8 mouse cellular contexts compared by ENCODE assay signal in the genomic region with DNA sequence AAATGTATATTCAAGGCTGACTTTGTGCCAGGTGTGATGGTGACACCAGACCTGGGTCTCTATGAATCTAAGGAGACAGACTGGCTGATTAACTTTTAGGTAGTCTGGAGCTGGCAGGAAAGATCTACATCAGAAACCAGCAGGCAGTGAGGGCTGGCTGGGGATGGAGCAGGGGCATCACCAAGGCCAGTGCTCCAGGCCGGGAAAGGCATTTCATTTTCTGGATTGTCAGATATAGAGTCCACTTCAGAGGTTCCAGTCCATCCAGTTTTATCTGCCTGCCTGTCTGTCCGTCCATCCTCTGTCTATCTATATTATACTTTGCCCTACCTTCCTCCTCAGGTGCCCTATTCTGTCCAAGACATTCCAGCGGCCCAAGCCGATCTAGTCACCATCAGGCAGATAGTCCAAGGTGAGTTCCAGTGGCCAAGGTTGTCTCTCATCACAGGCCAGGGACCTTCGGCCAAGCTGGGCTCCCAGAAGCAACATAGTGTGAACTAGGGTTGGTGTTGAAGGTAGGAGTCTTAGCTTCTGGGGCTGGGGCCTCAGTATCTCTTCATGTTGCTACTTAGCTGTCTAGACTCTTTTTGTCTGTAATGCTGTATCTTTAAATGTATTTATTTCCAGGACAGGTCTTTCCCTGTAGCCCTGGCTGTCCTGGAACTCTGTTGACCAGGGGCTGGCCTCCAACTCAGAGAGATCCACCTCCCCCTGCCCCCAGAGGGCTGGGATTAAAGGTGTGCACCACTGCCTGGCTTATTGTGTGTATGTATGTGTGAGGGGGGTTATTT. TPM values are rescaled to one million over a fixed set of nuclear protein-coding genes. Genes with fewer than 3 reads are reported as not detected.
DNase-seq lines count a peak whose midpoint lies in the region; ATAC-seq and TF ChIP-seq lines count a peak whose summit lies in the region.

No protein-coding gene starts in this region.

- H3K9me3 ChIP-seq in limb, embryonic 13.5 days: no peaks in the 10 kb centered on the region
- H3K9me3 ChIP-seq in stomach, embryonic 15.5 days: no peaks in the 10 kb centered on the region

- WGBS in limb, embryonic 13.5 days: 78% methylated on average over 5 of the region's 5 CpGs
- WGBS in stomach, embryonic 15.5 days: 63% methylated on average over 5 of the region's 5 CpGs

- peak overlapping the region; percentile 48; the same call in 1 of the 2 replicates for H3K27ac ChIP-seq in gastrocnemius, adult 2 months
- H3K27ac ChIP-seq in limb, embryonic 13.5 days: peak overlapping the region; percentile 33
- peak overlapping the region; percentile 13; the same call in 1 of the 2 replicates for H3K27ac ChIP-seq in stomach, embryonic 15.5 days

- H3K4me2 ChIP-seq in limb, embryonic 13.5 days (replicated peaks): no peak overlapping the region
- H3K4me2 ChIP-seq in stomach, embryonic 15.5 days: no peak overlapping the region

- peaks cover 12% of the 10 kb centered on the region for H3K4me1 ChIP-seq in limb, embryonic 13.5 days
- peaks cover 6% of the 10 kb centered on the region for H3K4me1 ChIP-seq in stomach, embryonic 15.5 days

- peaks cover 21% of the 10 kb centered on the region for H3K36me3 ChIP-seq in limb, embryonic 13.5 days
- peaks cover 6% of the 10 kb centered on the region for H3K36me3 ChIP-seq in stomach, embryonic 15.5 days

- H3K9ac ChIP-seq in limb, embryonic 13.5 days: no peak overlapping the region
- H3K9ac ChIP-seq in stomach, embryonic 15.5 days: no peak overlapping the region

- intact Hi-C loops in gastrocnemius, adult 2 months (cut with DNase I): no loop called here

- ATAC-seq in limb, embryonic 13.5 days (ENCODE audit: low FRiP score, low read depth): no peak
- no peak for ATAC-seq in stomach, embryonic 15.5 days (ENCODE audit: insufficient read depth, low FRiP score, low read depth)

- DNase-seq in gastrocnemius, adult 2 months: peak; percentile 39
- no peak for DNase-seq in gastrocnemius, postnatal 25 days
- DNase-seq in urinary bladder, adult 2 months (ENCODE audit: low spot score): peak; percentile 31
- no peak for DNase-seq in urinary bladder, postnatal 36 days (ENCODE audit: low spot score in 2 of 2)
- no peak for DNase-seq in layer of hippocampus, adult 18-20 months (ENCODE audit: low spot score in 2 of 2)
- no peak for DNase-seq in cerebellum, adult 18-20 months

- H3K4me3 ChIP-seq in gastrocnemius, adult 2 months: no peak overlapping the region
- no peak overlapping the region for H3K4me3 ChIP-seq in limb, embryonic 13.5 days
- no peak overlapping the region for H3K4me3 ChIP-seq in stomach, embryonic 15.5 days (replicated peaks)

- H3K27me3 ChIP-seq in limb, embryonic 13.5 days: no peaks in the 10 kb centered on the region
- H3K27me3 ChIP-seq in stomach, embryonic 15.5 days (replicated peaks): no peaks in the 10 kb centered on the region

- TF ChIP-seq CTCF in gastrocnemius, adult 2 months (IDR thresholded peaks at IDR 0.05): no peak

RNA-seq across cellular contexts. Expression of a gene that starts 4.6 kb away (rescaled TPM):
- 100 to 1,000 TPM; 201 to 262 TPM for total RNA-seq in gastrocnemius, adult 2 months (2021)
- total RNA-seq in gastrocnemius, postnatal 25 days (2021): 100 to 1,000 TPM; 236 to 249 TPM
- polyA plus RNA-seq in urinary bladder, adult 2 months (2012; rRNA removed): 1,024 and 1,454 TPM in 2 replicates
- 2,628 and 2,724 TPM in 2 replicates for polyA plus RNA-seq in limb, embryonic 13.5 days (2015; fragmentation: Nextera tagmentation; extraction: Ambion mirVana)
- polyA plus RNA-seq in stomach, embryonic 15.5 days (2015; fragmentation: Nextera tagmentation; extraction: Ambion mirVana): 2,501 and 2,557 TPM in 2 replicates
- total RNA-seq in layer of hippocampus, adult 18-20 months (2021): 1,000 to 10,000 TPM; 1,279 to 1,291 TPM

RNA-seq across cellular contexts. Expression of a gene that starts 17.6 kb away (rescaled TPM):
- total RNA-seq in gastrocnemius, adult 2 months (2021): under 1 TPM in 1 of 2 experiments, not detected in 1; 0.87 TPM
- under 1 TPM; 0.29 to 0.31 TPM for total RNA-seq in gastrocnemius, postnatal 25 days (2021)
- 0.25 TPM in 1 of 2 replicates, not detected in the other for polyA plus RNA-seq in urinary bladder, adult 2 months (2012; rRNA removed)
- polyA plus RNA-seq in limb, embryonic 13.5 days (2015; fragmentation: Nextera tagmentation; extraction: Ambion mirVana): 0.52 and 0.61 TPM in 2 replicates
- 0.49 and 0.85 TPM in 2 replicates for polyA plus RNA-seq in stomach, embryonic 15.5 days (2015; fragmentation: Nextera tagmentation; extraction: Ambion mirVana)
- total RNA-seq in layer of hippocampus, adult 18-20 months (2021): under 1 TPM in 1 of 2 experiments, not detected in 1; 0.61 TPM

RNA-seq across cellular contexts. Expression of a gene that starts 34.9 kb away (rescaled TPM):
- 10 to 100 TPM; 18.5 to 18.8 TPM for total RNA-seq in gastrocnemius, adult 2 months (2021)
- total RNA-seq in gastrocnemius, postnatal 25 days (2021): 10 to 100 TPM; 14.0 to 16.5 TPM
- 21.8 and 22.2 TPM in 2 replicates for polyA plus RNA-seq in urinary bladder, adult 2 months (2012; rRNA removed)
- 37.0 and 38.6 TPM in 2 replicates for polyA plus RNA-seq in limb, embryonic 13.5 days (2015; fragmentation: Nextera tagmentation; extraction: Ambion mirVana)
- polyA plus RNA-seq in stomach, embryonic 15.5 days (2015; fragmentation: Nextera tagmentation; extraction: Ambion mirVana): 31.5 and 33.0 TPM in 2 replicates
- 10 to 100 TPM; 16.7 to 18.4 TPM for total RNA-seq in layer of hippocampus, adult 18-20 months (2021)

Comparison
In these comparisons a context has a peak if more than half of its experiments do, and no peak if none do; other contexts are left out.
1. DNase-seq: peak in gastrocnemius, adult 2 months (single experiment) and urinary bladder, adult 2 months (single experiment); none in gastrocnemius, postnatal 25 days (single experiment), urinary bladder, postnatal 36 days (0 of 2), layer of hippocampus, adult 18-20 months (0 of 2) and cerebellum, adult 18-20 months (0 of 2).
2. RNA of a gene that starts 4.6 kb away (total RNA-seq): 1,279 to 1,291 TPM in layer of hippocampus, adult 18-20 months; 201 to 262 TPM in gastrocnemius, adult 2 months and 236 to 249 TPM in gastrocnemius, postnatal 25 days; every median in the first group is over 4 times any median in the second.
3. Peak in every context shown above with its lines, with median percentiles within 50 percentile points of each other: H3K27ac ChIP-seq.